Mouse (Mus musculus): ENCODE measurements around the gene Prune2. TPM values are rescaled to one million over a fixed set of nuclear protein-coding genes. Genes with fewer than 3 reads are reported as not detected.
A peak's percentile ranks its signal among the peaks of the same experiment; 100 is the strongest.

Prune2 gene
- polyA plus RNA-seq, 1 experiment from 2014 or later = 6.7 TPM

DNA sequence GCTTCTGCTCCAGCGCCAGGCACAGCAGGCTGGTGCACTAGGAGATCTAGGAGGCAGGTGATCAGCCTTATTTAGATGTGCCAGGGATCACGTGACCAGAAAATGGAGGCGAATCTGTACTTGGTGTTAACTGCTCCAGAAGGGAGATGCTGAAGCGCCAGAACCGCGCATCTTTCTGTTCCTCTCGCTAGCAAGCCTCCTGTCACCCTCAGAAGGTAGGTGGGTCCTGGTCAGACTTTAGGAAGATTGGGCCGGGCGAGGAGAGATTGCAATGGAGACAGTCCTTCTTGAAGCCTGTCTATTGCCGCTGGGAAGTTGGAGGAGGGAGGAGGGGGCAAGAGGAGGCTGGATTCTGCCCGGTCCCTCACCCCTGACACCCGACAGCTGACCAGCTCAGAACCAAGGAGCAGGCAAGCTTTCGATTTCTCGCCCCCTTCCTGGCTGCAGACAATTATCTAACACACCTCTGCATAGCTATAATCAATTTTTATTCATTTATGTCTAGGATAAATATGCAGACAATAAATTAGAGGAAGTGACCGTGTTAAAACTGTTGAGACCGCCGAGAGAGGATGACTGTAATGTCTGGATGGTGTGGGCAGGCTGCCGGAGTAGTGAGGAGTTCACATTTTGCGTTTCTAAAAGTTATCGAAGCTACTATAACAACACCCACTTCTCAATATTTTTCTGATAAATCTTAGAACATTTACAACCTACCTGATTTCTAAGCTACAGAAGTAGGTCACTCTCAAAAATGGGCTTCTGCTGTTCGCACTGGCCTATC, 181.0 kb downstream of the Prune2 start:
- WGBS = 10% methylated on average over 21 of the region's 21 CpGs
- Histone ChIP-seq H3K9ac (ENCODE audit: low read length) (peak overlapping the region; percentile 68), H3K9me3 (replicated peaks; ENCODE audit: control insufficient read depth, low read length) (no peaks in the 10 kb centered on the region), H3K4me1 (ENCODE audit: control insufficient read depth, insufficient read depth, low read length) (no peaks in the 10 kb centered on the region; the same call in 1 of the 2 replicates), H3K36me3 (ENCODE audit: control insufficient read depth, insufficient read depth) (no peaks in the 10 kb centered on the region), H3K4me3 (ENCODE audit: low read length) (peak overlapping the region; percentile 63), H3K27ac (ENCODE audit: low read length) (no peak overlapping the region), H3K4me2 (ENCODE audit: low read depth, low read length) (peak overlapping the region; percentile 74), H3K27me3 (ENCODE audit: control insufficient read depth, insufficient read depth, low read length) (0 out of 2 replicates have a peak, but pooled peaks cover 2% of the 10 kb centered on the region)
- ATAC-seq (replicated peaks; ENCODE audit: extremely low read depth, insufficient read depth, low FRiP score) = peak; percentile 76; the same call in 1 of the 2 replicates

DNA sequence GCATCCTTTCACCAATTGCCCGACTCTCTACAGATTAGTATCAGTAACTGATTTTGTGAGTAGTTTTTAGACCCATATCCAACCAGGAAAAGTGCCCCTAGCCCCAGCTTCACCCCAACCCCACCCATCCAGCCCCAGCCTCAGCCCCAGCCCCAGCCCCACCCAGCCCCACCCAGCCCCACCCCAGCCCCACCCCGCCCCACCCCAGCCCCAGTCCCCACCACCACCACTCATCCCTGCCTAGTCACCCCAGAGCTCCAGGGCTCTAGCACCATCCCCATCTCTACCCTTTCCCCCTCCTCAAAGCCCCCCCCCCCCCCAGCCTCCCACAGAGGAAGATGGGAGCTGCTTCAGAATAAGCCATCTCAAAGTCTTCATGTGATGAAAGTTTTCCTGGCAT, 181.7 kb downstream of the Prune2 start:
- no peak overlapping the region for H3K9ac ChIP-seq (ENCODE audit: low read length)
- no peaks in the 10 kb centered on the region for H3K9me3 ChIP-seq (replicated peaks; ENCODE audit: control insufficient read depth, low read length)
- no peaks in the 10 kb centered on the region; the same call in 1 of the 2 replicates for H3K4me1 ChIP-seq (ENCODE audit: control insufficient read depth, insufficient read depth, low read length)
- no peak overlapping the region for H3K4me3 ChIP-seq (ENCODE audit: low read length)
- WGBS = 52% methylated on average over 2 of the region's 2 CpGs
- no peak for ATAC-seq (replicated peaks; ENCODE audit: extremely low read depth, insufficient read depth, low FRiP score)
- H3K36me3 ChIP-seq (ENCODE audit: control insufficient read depth, insufficient read depth) = no peaks in the 10 kb centered on the region
- H3K27me3 ChIP-seq (ENCODE audit: control insufficient read depth, insufficient read depth, low read length) = 0 out of 2 replicates have a peak, but pooled peaks cover 2% of the 10 kb centered on the region
- no peak overlapping the region for H3K27ac ChIP-seq (ENCODE audit: low read length)
- H3K4me2 ChIP-seq (ENCODE audit: low read depth, low read length) = no peak overlapping the region

DNA sequence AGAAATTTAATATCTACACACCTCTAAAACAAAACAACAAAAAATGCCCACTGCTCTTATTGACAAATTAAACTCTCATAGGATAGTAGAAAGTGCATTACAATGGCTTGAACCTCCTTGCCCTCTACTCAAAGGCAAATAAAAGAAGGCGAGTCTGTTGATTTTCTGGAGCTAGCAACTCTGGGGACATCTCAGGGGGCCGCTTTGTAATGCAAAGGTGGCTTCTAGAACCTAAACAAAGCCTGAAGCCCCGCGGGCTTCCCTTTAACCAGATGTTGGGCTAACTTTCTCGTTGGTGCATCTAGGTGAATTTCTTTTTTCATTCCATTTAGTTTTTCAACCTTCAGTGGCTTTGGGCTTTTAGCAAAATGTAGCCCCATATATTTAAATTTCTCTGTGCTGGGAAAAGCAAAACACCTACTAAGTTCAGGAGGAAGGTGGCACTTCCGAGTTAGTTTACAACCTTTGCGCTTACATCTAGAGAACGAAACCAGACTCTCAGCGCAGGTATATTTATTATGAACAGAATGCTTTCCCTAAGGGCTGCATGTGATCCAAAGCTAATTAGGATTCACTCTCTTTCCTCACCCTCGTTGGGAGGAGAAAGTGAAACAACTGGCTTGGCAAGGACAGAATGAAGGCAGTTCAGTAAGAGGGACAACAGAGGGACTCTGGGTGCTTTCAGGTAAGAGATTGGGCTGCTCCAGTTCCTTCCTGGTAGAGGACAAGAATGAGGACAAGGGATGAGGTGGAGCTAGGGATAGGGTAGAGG, 182.4 kb downstream of the Prune2 start:
- 31% methylated on average over 10 of the region's 10 CpGs for WGBS
- no peak for ATAC-seq (replicated peaks; ENCODE audit: extremely low read depth, insufficient read depth, low FRiP score)
- no peaks in the 10 kb centered on the region for H3K36me3 ChIP-seq (ENCODE audit: control insufficient read depth, insufficient read depth)
- no peaks in the 10 kb centered on the region for H3K9me3 ChIP-seq (replicated peaks; ENCODE audit: control insufficient read depth, low read length)
- H3K4me1 ChIP-seq (ENCODE audit: control insufficient read depth, insufficient read depth, low read length) = no peaks in the 10 kb centered on the region; the same call in 1 of the 2 replicates
- no peak overlapping the region for H3K4me3 ChIP-seq (ENCODE audit: low read length)
- no peak overlapping the region for H3K9ac ChIP-seq (ENCODE audit: low read length)
- 0 out of 2 replicates have a peak, but pooled peaks cover 2% of the 10 kb centered on the region for H3K27me3 ChIP-seq (ENCODE audit: control insufficient read depth, insufficient read depth, low read length)
- H3K4me2 ChIP-seq (ENCODE audit: low read depth, low read length) = no peak overlapping the region
- H3K27ac ChIP-seq (ENCODE audit: low read length) = no peak overlapping the region

DNA sequence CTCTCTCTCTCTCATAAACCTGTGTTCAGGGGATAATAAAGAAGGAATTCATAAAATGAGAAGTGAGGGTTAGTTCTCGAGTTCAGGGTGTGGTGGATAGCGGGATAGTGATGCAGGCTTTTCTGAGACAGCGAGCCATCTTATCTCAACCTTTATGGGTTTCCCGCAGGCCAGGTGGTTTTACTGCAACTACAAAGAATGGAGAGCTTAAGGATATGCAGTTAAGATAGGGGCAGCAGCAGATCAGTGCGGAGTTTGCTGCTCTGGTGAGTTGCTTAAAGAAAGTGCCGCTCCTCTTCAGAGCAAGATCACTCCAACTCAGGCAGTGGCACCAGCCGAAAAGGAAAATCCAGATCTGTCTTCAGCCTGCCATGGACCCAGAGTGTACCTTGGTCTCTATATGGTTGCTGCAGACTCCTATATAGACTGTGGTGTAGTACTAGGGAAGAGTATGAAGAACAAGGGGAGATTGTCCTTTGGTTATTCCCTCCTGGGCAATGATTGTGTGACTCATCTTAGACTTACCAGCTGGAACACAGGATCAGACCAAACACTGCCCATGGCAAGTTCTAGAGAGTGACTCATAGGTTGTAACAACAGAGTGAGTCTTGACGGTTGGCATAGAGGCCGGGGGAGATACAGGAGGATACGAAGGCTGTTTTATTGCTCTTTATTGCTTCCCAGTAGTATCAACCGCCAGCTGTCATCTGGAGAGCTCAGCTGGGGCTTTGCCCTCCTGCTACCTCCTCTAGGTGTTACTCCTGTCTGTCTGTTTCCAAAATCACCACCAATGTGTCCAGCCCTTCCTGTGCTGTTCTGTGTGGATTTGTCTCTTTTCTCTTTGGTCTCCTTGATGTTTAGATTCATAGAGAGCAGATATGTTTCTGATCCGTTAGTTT, 184.3 kb downstream of the Prune2 start:
- no peak overlapping the region for H3K4me2 ChIP-seq (ENCODE audit: low read depth, low read length)
- no peaks in the 10 kb centered on the region for H3K36me3 ChIP-seq (ENCODE audit: control insufficient read depth, insufficient read depth)
- H3K4me1 ChIP-seq (ENCODE audit: control insufficient read depth, insufficient read depth, low read length) = no peaks in the 10 kb centered on the region; the same call in 1 of the 2 replicates
- ATAC-seq (replicated peaks; ENCODE audit: extremely low read depth, insufficient read depth, low FRiP score) = no peak
- no peaks in the 10 kb centered on the region for H3K9me3 ChIP-seq (replicated peaks; ENCODE audit: control insufficient read depth, low read length)
- no peak overlapping the region for H3K9ac ChIP-seq (ENCODE audit: low read length)
- no peak overlapping the region for H3K27ac ChIP-seq (ENCODE audit: low read length)
- WGBS = 68% methylated on average over 12 of the region's 12 CpGs
- no peak overlapping the region for H3K4me3 ChIP-seq (ENCODE audit: low read length)
- 0 out of 2 replicates have a peak, but pooled peaks cover 2% of the 10 kb centered on the region for H3K27me3 ChIP-seq (ENCODE audit: control insufficient read depth, insufficient read depth, low read length)

DNA sequence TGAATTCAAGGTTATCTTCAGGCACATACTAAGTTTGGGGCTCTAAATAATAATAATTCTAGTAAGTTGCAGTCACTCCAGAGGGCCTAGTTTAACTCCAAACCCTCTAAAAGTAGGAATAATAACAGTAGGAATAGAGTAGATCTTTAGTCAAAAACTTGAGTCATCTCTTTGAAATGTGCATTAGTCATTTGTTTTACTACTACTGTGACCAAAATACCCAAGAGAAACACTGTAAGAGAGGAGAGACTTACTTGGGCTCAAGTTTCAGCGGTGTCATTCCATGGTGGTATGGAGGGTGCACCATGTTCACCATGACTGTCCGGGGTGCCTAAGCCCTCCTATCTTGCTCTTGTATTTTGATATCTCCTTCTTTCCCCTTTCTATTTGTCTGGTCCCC, 187.3 kb downstream of the Prune2 start:
- Histone ChIP-seq H3K4me1 (ENCODE audit: control insufficient read depth, insufficient read depth, low read length) (no peaks in the 10 kb centered on the region), H3K4me2 (ENCODE audit: low read depth, low read length) (no peak overlapping the region), H3K36me3 (ENCODE audit: control insufficient read depth, insufficient read depth) (no peaks in the 10 kb centered on the region), H3K4me3 (ENCODE audit: low read length) (no peak overlapping the region), H3K9me3 (replicated peaks; ENCODE audit: control insufficient read depth, low read length) (no peaks in the 10 kb centered on the region), H3K27ac (ENCODE audit: low read length) (no peak overlapping the region), H3K9ac (ENCODE audit: low read length) (no peak overlapping the region), H3K27me3 (ENCODE audit: control insufficient read depth, insufficient read depth, low read length) (0 out of 2 replicates have a peak, but pooled peaks cover 2% of the 10 kb centered on the region)
- 86% methylated on average over 2 of the region's 2 CpGs for WGBS
- ATAC-seq (replicated peaks; ENCODE audit: extremely low read depth, insufficient read depth, low FRiP score) = no peak

DNA sequence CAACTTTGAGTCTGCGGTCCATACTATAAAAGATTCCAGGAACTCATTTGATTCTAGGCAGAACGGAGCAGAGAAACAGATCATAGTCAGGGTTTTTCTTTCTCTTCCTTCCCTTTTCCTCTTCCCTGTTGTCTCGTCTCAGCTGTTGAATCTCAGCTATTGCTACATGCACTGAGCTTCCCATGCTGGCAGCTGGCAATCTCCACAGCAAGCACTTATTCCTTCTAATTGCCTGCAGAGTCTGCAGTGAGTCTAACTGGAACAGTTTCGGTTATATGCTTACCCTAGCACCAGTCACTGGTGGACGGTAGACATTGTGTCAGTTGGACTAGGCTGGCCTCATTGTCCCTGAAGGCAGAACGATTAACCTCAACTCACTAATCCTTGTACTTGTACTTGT, 188.3 kb downstream of the Prune2 start:
- ATAC-seq (replicated peaks; ENCODE audit: extremely low read depth, insufficient read depth, low FRiP score) = no peak
- Histone ChIP-seq H3K9ac (ENCODE audit: low read length) (no peak overlapping the region), H3K4me3 (ENCODE audit: low read length) (no peak overlapping the region), H3K9me3 (replicated peaks; ENCODE audit: control insufficient read depth, low read length) (no peaks in the 10 kb centered on the region), H3K4me2 (ENCODE audit: low read depth, low read length) (no peak overlapping the region), H3K36me3 (ENCODE audit: control insufficient read depth, insufficient read depth) (no peaks in the 10 kb centered on the region), H3K4me1 (ENCODE audit: control insufficient read depth, insufficient read depth, low read length) (no peaks in the 10 kb centered on the region), H3K27ac (ENCODE audit: low read length) (no peak overlapping the region), H3K27me3 (ENCODE audit: control insufficient read depth, insufficient read depth, low read length) (no peaks in the 10 kb centered on the region)
- 75% methylated on average over 6 of the region's 6 CpGs for WGBS

DNA sequence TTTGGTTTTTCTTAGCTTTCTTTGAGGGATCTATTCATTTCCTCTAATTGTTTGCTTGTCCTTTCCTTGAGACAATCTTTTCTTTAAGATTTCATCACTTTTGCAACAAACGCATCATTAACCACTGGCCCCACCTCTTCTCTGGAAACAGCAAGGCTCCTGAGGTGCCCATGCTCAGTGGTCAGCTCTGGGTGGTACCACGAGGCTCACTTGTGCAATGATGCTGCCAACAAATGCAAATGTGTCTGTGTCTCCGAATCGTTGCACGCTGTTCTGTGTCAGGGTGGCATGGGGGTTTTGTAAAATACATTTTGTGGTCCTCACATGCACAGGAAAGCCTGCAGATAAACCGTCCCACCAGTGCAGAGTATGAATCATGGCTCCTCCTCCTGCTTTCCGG, 194.1 kb downstream of the Prune2 start:
- Histone ChIP-seq H3K4me2 (ENCODE audit: low read depth, low read length) (no peak overlapping the region), H3K36me3 (ENCODE audit: control insufficient read depth, insufficient read depth) (no peaks in the 10 kb centered on the region), H3K9me3 (replicated peaks; ENCODE audit: control insufficient read depth, low read length) (no peaks in the 10 kb centered on the region), H3K27ac (ENCODE audit: low read length) (no peak overlapping the region), H3K4me1 (ENCODE audit: control insufficient read depth, insufficient read depth, low read length) (no peaks in the 10 kb centered on the region), H3K4me3 (ENCODE audit: low read length) (no peak overlapping the region), H3K9ac (ENCODE audit: low read length) (no peak overlapping the region), H3K27me3 (ENCODE audit: control insufficient read depth, insufficient read depth, low read length) (no peaks in the 10 kb centered on the region)
- 73% methylated on average over 7 of the region's 7 CpGs for WGBS
- ATAC-seq (replicated peaks; ENCODE audit: extremely low read depth, insufficient read depth, low FRiP score) = no peak

DNA sequence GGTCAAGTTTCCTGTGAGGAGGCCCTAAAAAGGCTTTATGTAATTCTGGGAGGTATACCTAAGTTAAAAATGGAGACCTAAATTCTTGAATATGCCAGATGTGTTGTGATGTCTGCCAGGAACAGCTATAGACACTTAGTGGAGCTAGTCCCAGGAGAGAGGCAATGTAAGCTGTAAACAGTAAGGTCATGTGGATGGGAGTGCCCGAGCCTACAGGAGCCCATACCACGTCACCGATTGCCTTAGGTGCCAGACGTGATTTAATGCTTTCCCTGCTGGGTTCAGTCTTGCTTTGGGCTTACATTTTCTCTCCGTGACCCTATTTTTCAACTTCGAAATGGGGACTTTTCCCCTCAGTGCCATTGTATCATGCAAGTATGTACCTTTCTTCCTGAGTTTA, 195.9 kb downstream of the Prune2 start:
- Histone ChIP-seq H3K4me1 (ENCODE audit: control insufficient read depth, insufficient read depth, low read length) (no peaks in the 10 kb centered on the region), H3K27ac (ENCODE audit: low read length) (no peak overlapping the region), H3K9ac (ENCODE audit: low read length) (no peak overlapping the region), H3K9me3 (replicated peaks; ENCODE audit: control insufficient read depth, low read length) (no peaks in the 10 kb centered on the region), H3K4me3 (ENCODE audit: low read length) (no peak overlapping the region), H3K4me2 (ENCODE audit: low read depth, low read length) (no peak overlapping the region), H3K27me3 (ENCODE audit: control insufficient read depth, insufficient read depth, low read length) (no peaks in the 10 kb centered on the region), H3K36me3 (ENCODE audit: control insufficient read depth, insufficient read depth) (no peaks in the 10 kb centered on the region)
- 84% methylated on average over 6 of the region's 6 CpGs for WGBS
- no peak for ATAC-seq (replicated peaks; ENCODE audit: extremely low read depth, insufficient read depth, low FRiP score)
